Mouse (Mus musculus) stomach, embryonic 15.5 days (tissue): Measurements from ENCODE around the gene Wsb1. TPM values are rescaled to one million over a fixed set of nuclear protein-coding genes. Genes with fewer than 3 reads are reported as not detected.

Experiments used
- ATAC-seq: fragments of 200-750 bp; cut with Nextera tagmentation; 2 replicates; pipeline ENCODE4 v1.8.0; 2017; ENCODE audit warnings: low read depth, moderate number of reproducible peaks, moderate TSS enrichment; ENCODE audit not compliant: insufficient read depth, low FRiP score
- H3K27ac ChIP-seq: fragments of 300-500 bp; sonication (generic); 2 replicates; pipeline ENCODE4 v1.5.1; 2015; ENCODE audit warnings: mild to moderate bottlenecking, inconsistent platforms
- H3K27me3 ChIP-seq: fragments of 300-500 bp; sonication (generic); replicated peaks from 2 replicates; pipeline ENCODE4 v1.6.1; 2015; ENCODE audit warnings: inconsistent platforms
- H3K36me3 ChIP-seq: fragments of 300-500 bp; sonication (generic); 2 replicates; pipeline ENCODE4 v1.6.1; 2015; ENCODE audit warnings: inconsistent platforms
- H3K4me1 ChIP-seq: fragments of 300-500 bp; sonication (generic); 2 replicates; pipeline ENCODE4 v1.6.1; 2015; ENCODE audit warnings: inconsistent platforms
- H3K4me2 ChIP-seq: fragments of 300-500 bp; sonication (generic); 2 replicates; pipeline ENCODE4 v1.6.1; 2015; ENCODE audit warnings: mild to moderate bottlenecking, inconsistent platforms
- H3K4me3 ChIP-seq: fragments of 300-500 bp; sonication (generic); replicated peaks from 2 replicates; pipeline ENCODE4 v1.5.1; 2015; ENCODE audit warnings: inconsistent platforms
- H3K9ac ChIP-seq: fragments of 300-500 bp; sonication (generic); 2 replicates; pipeline ENCODE4 v1.6.1; 2015; ENCODE audit warnings: inconsistent platforms
- H3K9me3 ChIP-seq: fragments of 300-500 bp; sonication (generic); 2 replicates; pipeline ENCODE4 v1.6.1; 2016; ENCODE audit warnings: inconsistent platforms
- WGBS: fragments of 180-500 bp; shearing (Covaris S2); methylation state at CpG from one replicate; pipeline ENCODE4 v1.1.7; 2015; 5-methylcytosine and 5-hydroxymethylcytosine counted together
- polyA plus RNA-seq: library from polyadenylated mRNA; unstranded; fragments of >200 nt; fragmentation: Nextera tagmentation; extraction: Ambion mirVana; gene quantifications from 2 replicates; pipeline ENCODE4 v1.2.1, GENCODE M21; 2015

Gene Wsb1
- polyA plus RNA-seq, 1 experiment from 2014 or later = 186 TPM

DNA sequence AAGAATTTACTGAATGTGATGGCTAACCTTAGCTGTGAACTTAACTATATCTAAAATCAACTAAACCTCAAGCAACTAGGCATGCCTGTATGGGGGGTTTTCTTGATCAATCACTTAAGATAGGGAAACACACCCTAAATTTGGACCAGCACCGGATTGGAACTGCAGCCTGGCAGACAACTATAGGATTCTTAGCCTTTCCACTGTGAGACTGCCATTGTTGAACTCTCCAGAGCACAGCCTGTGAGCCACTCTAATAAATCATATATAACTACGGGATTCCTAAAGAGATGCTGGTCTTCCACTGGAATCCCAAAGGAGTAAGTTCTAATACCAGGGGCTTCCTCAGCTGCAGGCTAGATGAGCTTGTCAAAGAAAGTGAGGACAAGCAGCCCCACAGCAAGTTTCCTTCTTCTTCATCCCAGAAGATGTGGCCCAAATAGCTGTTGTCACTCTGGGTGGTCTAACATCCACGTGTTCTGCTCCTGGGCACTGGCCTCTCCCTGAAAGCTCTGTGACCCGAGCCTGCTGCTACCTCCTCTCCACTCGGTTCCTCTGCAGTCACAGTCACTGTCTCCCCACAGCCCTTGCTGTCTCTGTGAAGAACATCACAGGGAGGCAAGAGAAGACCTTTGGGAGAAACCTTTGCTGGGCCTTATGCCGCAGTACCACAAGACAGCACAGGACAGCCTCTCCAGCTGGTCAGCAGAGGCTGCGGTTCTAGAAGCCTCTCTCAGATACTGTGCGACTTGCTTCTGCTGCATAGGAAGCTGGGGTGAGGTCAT, 28.9 kb downstream of the Wsb1 start:
- H3K4me3 ChIP-seq = no peak overlapping the region
- H3K36me3 ChIP-seq = no peaks in the 10 kb centered on the region
- no peaks in the 10 kb centered on the region for H3K9me3 ChIP-seq
- H3K4me1 ChIP-seq = peaks cover 10% of the 10 kb centered on the region
- no peak overlapping the region for H3K4me2 ChIP-seq
- H3K9ac ChIP-seq = no peak overlapping the region
- ATAC-seq = no peak
- 61% methylated on average over 8 of the region's 8 CpGs for WGBS
- no peak overlapping the region for H3K27ac ChIP-seq
- no peaks in the 10 kb centered on the region for H3K27me3 ChIP-seq

GRCm38 (mm10) chr11:79224562-79225280, 29.8 kb downstream of the Wsb1 start:
- 28% methylated on average over 18 of the region's 18 CpGs for WGBS
- Histone ChIP-seq H3K36me3 (no peaks in the 10 kb centered on the region), H3K27ac (peak overlapping the region; percentile 64), H3K9ac (no peak overlapping the region), H3K4me2 (peak overlapping the region; percentile 38), H3K4me1 (peaks cover 10% of the 10 kb centered on the region), H3K9me3 (no peaks in the 10 kb centered on the region), H3K4me3 (no peak overlapping the region), H3K27me3 (no peaks in the 10 kb centered on the region)
- peak; percentile 79 for ATAC-seq

DNA sequence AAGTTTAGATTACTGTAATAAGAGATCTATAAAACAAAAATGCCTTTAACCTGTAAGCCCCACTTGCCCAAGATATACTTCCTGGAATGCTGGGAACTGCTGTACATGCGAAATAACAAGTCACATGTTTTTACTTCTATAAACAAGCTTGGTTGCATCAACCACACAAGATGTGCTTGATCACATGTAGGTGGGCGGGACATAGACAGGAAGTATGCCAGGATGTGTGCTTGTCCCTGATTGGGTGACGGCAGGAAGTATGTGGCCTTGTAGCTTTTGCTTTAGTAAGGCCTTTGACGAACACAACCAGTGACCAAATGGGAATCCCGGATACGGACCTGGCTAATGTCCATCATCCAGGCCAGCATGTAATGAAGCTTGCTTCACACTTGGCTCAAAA, 31.1 kb downstream of the Wsb1 start:
- Histone ChIP-seq H3K9me3 (no peaks in the 10 kb centered on the region), H3K4me3 (no peak overlapping the region), H3K4me2 (no peak overlapping the region), H3K36me3 (no peaks in the 10 kb centered on the region), H3K9ac (no peak overlapping the region), H3K4me1 (peaks cover 10% of the 10 kb centered on the region), H3K27ac (no peak overlapping the region), H3K27me3 (no peaks in the 10 kb centered on the region)
- ATAC-seq = no peak
- WGBS = 85% methylated on average over 6 of the region's 6 CpGs

- Histone ChIP-seq H3K9ac (no peak overlapping the region), H3K27ac (no peak overlapping the region), H3K27me3 (no peaks in the 10 kb centered on the region), H3K4me1 (peaks cover 10% of the 10 kb centered on the region), H3K4me2 (no peak overlapping the region), H3K36me3 (no peaks in the 10 kb centered on the region), H3K9me3 (no peaks in the 10 kb centered on the region), H3K4me3 (no peak overlapping the region)
- 85% methylated on average over 6 of the region's 6 CpGs for WGBS
- ATAC-seq = no peak
Observed at GRCm38 (mm10) chr11:79222661-79223060, 31.8 kb downstream of the Wsb1 start.

GRCm38 (mm10) chr11:79221641-79222040, 32.8 kb downstream of the Wsb1 start:
- Histone ChIP-seq H3K27ac (no peak overlapping the region), H3K4me3 (no peak overlapping the region), H3K4me2 (no peak overlapping the region), H3K9ac (no peak overlapping the region), H3K4me1 (peaks cover 10% of the 10 kb centered on the region), H3K9me3 (no peaks in the 10 kb centered on the region), H3K27me3 (no peaks in the 10 kb centered on the region), H3K36me3 (no peaks in the 10 kb centered on the region)
- no peak for ATAC-seq
- WGBS = 73% methylated on average over 5 of the region's 5 CpGs

DNA sequence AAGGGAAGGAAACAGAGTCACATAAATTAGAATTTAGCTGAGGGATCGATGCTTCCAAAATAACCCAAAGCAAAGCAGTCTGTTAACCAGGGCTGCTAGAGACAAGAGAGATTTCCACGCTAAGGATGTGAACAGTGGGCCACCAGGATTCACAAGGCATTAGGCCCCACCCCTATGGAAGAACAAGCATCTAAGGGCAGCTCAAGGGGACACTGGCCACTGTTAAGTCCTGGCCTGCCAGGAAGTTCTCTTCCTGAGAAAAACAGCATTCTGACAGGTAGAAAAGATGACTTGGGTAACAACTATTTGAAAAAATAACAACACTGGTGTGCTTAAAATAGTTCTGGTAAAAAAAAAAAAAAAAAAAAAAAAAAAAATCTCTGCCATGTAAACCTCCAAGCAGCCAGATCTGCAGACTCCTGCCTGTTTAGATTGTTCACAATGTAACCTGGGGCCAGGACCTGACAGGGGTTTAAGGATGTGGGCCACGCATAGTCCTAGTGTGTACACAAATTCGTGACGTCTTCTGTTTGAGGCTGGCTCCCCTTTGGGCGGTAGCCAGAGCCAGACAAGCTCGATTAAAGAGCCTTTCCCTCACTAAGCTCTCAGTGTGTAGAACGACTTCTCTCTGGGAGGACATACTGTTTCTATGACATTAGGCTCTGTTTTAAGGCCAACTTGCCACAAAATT, 35.4 kb downstream of the Wsb1 start:
- 52% methylated on average over 8 of the region's 8 CpGs for WGBS
- Histone ChIP-seq H3K9ac (no peak overlapping the region), H3K4me1 (no peaks in the 10 kb centered on the region), H3K27me3 (no peaks in the 10 kb centered on the region), H3K36me3 (no peaks in the 10 kb centered on the region), H3K9me3 (no peaks in the 10 kb centered on the region), H3K27ac (no peak overlapping the region), H3K4me2 (no peak overlapping the region), H3K4me3 (no peak overlapping the region)
- no peak for ATAC-seq

- H3K27me3 ChIP-seq = no peaks in the 10 kb centered on the region
- no peak overlapping the region for H3K27ac ChIP-seq
- no peaks in the 10 kb centered on the region for H3K36me3 ChIP-seq
- H3K4me3 ChIP-seq = no peak overlapping the region
- no peaks in the 10 kb centered on the region for H3K9me3 ChIP-seq
- no peak overlapping the region for H3K4me2 ChIP-seq
- H3K9ac ChIP-seq = no peak overlapping the region
- ATAC-seq = no peak
- no peaks in the 10 kb centered on the region for H3K4me1 ChIP-seq
- WGBS = 87% methylated on average over 1 of the region's 1 CpGs
Observed at GRCm38 (mm10) chr11:79218061-79218460, 36.4 kb downstream of the Wsb1 start.

GRCm38 (mm10) chr11:79217133-79217532, 37.3 kb downstream of the Wsb1 start:
- H3K27me3 ChIP-seq = no peaks in the 10 kb centered on the region
- no peak for ATAC-seq
- no peak overlapping the region for H3K27ac ChIP-seq
- H3K4me3 ChIP-seq = no peak overlapping the region
- H3K9ac ChIP-seq = no peak overlapping the region
- no peaks in the 10 kb centered on the region for H3K4me1 ChIP-seq
- no peaks in the 10 kb centered on the region for H3K9me3 ChIP-seq
- WGBS = 57% methylated on average over 6 of the region's 6 CpGs
- H3K4me2 ChIP-seq = no peak overlapping the region
- H3K36me3 ChIP-seq = no peaks in the 10 kb centered on the region

- 65% methylated on average over 2 of the region's 2 CpGs for WGBS
- Histone ChIP-seq H3K4me2 (no peak overlapping the region), H3K36me3 (no peaks in the 10 kb centered on the region), H3K4me3 (no peak overlapping the region), H3K27me3 (no peaks in the 10 kb centered on the region), H3K9ac (no peak overlapping the region), H3K4me1 (no peaks in the 10 kb centered on the region), H3K27ac (no peak overlapping the region), H3K9me3 (no peaks in the 10 kb centered on the region)
- no peak for ATAC-seq
Observed at GRCm38 (mm10) chr11:79215539-79215938, 38.9 kb downstream of the Wsb1 start.

- 9% methylated on average over 14 of the region's 14 CpGs for WGBS
- Histone ChIP-seq H3K36me3 (no peaks in the 10 kb centered on the region), H3K4me2 (no peak overlapping the region), H3K27me3 (no peaks in the 10 kb centered on the region), H3K4me3 (no peak overlapping the region), H3K9ac (no peak overlapping the region), H3K27ac (0 out of 2 replicates have a peak overlapping the region, but pooled peaks have one; percentile 21), H3K9me3 (no peaks in the 10 kb centered on the region), H3K4me1 (no peaks in the 10 kb centered on the region)
- ATAC-seq = peak; percentile 75; the same call in 1 of the 2 replicates
Observed at GRCm38 (mm10) chr11:79214015-79214418, 40.5 kb downstream of the Wsb1 start.

DNA sequence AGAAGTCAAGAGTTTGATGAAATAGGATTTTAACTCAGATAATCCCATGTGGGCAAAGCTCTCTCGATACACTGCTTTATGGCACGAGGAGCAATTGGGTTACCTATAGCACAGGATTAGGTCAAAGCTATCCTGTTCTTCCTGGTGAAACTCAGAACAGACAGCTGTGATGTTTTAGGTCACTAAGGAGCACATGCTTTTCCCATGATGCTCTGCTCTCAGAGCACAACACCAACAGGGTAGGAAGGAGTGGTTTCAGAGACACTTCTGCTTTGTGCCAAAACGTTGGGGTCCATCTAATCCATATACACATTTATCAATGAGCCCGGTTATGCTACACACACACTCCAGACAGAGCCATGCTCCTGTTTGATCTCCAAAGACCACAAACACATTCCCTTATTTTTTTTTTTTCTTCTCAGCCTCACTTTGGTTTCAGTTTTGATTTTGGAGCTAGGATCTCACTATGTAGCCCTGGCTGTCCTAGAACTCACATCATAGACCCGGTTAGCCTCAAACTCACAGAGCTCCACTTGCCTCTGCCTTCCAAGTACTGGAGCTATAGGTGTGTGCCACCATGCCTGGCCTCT, 44.5 kb downstream of the Wsb1 start:
- Histone ChIP-seq H3K4me3 (no peak overlapping the region), H3K9me3 (no peaks in the 10 kb centered on the region), H3K4me2 (no peak overlapping the region), H3K27me3 (no peaks in the 10 kb centered on the region), H3K9ac (no peak overlapping the region), H3K27ac (no peak overlapping the region), H3K36me3 (no peaks in the 10 kb centered on the region), H3K4me1 (no peaks in the 10 kb centered on the region)
- no peak for ATAC-seq
- WGBS = 77% methylated on average over 5 of the region's 5 CpGs

DNA sequence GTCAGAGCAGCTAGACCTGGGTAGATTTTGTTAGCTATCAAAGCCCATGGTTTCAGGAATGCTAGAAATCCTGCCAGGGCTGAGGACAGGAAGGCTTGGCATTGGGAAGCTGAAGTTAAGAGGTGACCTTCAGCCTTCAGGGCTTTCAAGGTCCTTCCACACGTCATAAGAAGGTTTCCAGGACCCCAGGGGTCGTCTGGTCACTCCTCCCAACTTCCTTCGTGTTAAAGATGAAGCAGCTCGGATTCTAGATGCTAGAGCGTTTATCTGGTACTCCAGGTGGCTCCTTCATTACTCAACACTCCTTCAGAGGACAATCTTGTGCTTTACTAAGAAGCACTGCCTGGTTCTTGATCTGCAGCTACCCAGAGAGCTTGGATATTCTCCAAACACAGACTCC, 45.4 kb downstream of the Wsb1 start:
- ATAC-seq = no peak
- no peak overlapping the region for H3K4me3 ChIP-seq
- H3K27ac ChIP-seq = no peak overlapping the region
- no peak overlapping the region for H3K4me2 ChIP-seq
- 42% methylated on average over 5 of the region's 5 CpGs for WGBS
- no peaks in the 10 kb centered on the region for H3K9me3 ChIP-seq
- H3K27me3 ChIP-seq = no peaks in the 10 kb centered on the region
- no peaks in the 10 kb centered on the region for H3K36me3 ChIP-seq
- H3K4me1 ChIP-seq = no peaks in the 10 kb centered on the region
- no peak overlapping the region for H3K9ac ChIP-seq
